Mouse (Mus musculus): ENCODE measurements at regions not wholly inside any gene's neighbourhood (a gene's known extent, or its start where the extent isn't known, plus 50 kb on each side); places are given as distances from the start of the nearest gene placed in this dataset.
A peak's percentile ranks its signal among the peaks of the same experiment; 100 is the strongest.

DNA sequence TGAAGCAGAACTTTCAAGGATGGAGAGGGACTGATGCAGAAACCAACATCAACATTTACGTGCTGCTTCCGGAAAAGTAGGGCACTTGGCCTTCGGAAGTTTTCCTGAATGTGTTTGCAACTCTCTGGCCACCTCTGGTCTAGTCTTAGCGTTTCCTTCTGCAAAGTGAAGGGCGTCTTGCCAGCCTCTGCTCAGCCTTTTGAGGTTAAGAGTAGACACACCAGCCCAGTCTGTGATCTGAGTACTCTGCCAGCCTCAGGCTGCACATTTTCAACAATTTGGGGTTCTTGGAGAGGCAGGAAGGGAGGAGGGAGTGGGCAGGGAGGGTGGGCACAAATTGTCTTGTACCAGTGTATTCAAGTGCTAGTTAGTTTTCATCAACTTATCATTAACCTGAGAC is 176.7 kb upstream of the Egln3 start:
- no peak for DNase-seq

- no peak for DNase-seq
Measured at GRCm38 (mm10) chr12:54378576-54378975, 174.9 kb upstream of the Egln3 start.

GRCm38 (mm10) chr12:54374060-54374459 is 170.4 kb upstream of the Egln3 start:
- DNase-seq: no peak

DNA sequence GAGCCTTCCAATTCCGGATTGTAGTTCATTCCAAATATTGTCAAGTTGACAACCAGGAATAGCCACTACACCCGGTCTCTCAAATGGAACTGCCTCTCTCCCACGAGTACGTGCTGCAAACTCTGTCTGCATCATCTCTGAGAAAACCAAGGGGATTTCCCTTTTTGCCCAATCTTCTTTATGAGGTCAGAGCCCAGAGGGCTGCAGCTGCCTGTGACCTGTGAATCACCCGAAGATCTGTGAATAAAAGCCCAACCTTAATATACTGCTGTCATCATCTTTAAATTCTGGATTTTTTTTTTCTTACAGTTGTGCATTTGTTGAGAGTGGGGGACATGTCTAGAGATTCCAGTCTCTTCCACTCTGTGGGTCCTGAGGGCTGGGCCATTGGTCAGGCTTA is 165.6 kb upstream of the Egln3 start:
- DNase-seq: no peak

DNA sequence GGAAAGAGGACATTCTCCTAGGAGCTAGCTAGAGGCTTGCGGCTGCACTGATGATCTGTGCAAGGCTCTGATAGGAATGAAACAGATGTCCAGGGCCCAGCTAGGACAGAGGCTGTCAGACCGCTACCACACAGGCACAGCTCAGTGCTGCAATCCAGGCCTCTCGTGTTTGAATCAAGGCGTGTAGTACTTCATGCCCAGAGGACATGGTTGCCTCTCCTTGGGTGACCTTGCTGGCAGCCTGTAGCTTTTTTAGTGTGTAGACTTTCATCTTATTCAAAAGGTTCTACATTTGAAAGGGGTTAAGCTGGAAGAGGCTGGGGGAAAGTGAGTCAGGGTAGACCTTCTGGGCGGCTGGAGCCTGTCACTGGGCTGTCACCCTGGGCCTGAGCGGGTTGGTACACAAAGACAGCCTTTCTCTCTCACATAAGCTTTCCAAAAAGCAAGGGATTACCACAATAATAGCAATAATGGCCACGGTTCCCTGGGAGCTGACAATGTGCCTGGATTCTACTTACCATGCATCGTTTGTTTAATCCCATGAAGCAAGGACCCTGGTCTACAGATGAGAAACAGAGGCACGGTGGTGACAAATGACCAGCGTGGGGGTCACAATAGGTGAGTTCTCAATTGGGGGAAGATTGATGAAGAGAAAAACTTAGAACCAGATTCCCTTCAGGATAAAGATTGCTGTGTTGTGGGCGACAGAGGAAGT is 160.9 kb upstream of the Egln3 start:
- no peak for DNase-seq

DNA sequence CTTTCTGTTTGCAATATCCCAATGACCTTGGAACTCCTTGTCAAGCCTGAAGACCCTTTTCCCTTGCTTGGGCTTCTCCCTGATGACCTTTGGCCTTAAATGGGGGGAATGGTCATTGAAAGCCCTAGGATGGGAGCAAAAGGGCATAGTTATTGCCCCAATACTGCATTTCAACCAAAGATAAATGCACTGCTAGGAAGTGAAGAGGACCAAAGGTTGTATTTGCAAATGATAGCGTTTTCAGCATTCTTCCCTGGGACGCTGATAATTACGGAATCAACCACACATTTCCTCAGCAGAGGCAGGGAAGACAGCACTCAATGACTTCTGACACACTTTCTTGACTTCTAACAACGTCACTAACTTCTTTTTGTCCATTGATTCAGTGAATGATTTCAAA is 158.1 kb upstream of the Egln3 start:
- no peak for DNase-seq

DNA sequence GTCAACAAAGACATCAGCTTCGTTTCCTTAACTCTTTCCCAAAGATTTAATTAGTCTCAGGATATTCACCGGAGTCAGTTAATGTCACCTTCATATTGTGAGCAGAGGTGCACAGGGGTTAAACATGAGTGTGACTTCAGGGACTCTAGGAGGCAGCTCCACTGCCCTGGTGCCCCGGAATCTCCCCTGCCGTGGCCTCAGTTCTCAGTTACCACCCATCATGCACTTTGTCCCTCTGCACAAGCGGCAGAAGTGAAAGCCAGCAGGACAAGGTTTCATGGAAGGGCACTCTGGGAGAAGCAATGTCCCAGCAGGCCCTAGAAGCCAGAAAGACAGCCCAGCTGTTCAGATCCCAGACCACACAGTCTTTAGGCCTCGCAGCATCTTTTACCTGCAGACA is 150.5 kb upstream of the Egln3 start:
- peak; percentile 43 for DNase-seq

GRCm38 (mm10) chr12:54353694-54354093 is 150.0 kb upstream of the Egln3 start:
- peak; percentile 50 for DNase-seq

GRCm38 (mm10) chr12:54352963-54353606 is 149.4 kb upstream of the Egln3 start:
- peak; percentile 44 for DNase-seq

DNA sequence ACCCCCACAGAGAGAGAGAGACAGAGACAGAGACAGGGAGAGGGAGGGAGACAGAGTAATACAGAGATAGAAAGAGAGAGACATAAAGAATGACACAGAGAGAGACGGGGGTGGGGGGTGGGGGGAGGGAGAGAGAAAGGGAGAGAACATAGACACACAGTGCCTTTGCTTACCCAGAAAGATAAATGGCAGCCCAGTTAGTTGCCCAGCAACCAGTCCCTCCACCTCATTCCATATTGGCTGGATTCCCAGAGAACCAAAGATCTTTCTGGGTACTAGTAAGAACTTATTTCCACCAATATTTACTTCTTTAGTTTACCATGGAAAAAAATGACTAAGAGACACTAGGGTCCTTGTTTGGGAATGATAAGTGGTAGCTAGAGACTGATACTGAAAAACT is 146.6 kb upstream of the Egln3 start:
- DNase-seq: no peak

DNA sequence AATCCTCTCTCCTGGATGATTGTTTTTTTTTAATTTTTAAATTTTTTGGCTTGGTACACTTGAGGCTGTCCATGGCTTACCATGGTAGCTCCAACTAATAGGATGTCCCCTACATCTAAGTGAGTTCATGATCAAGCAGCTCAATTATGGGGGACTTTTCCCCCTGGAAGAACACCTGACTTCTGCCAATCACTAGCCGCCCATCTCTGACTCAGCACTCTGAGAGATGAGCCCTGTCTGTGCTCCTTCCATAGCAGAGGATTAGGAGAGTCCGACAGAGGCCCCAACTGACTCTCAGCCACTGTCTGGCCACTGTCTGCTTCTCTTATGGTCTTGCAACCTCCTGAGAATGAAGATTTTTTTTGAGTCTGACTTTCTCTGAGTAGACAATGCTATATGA is 145.7 kb upstream of the Egln3 start:
- DNase-seq: no peak

- DNase-seq: no peak
Measured at GRCm38 (mm10) chr12:54343493-54343892, 139.8 kb upstream of the Egln3 start.

- DNase-seq: no peak
Measured at GRCm38 (mm10) chr12:54335509-54335908, 131.8 kb upstream of the Egln3 start.

GRCm38 (mm10) chr12:54334491-54335132 is 131.0 kb upstream of the Egln3 start:
- DNase-seq: no peak

DNA sequence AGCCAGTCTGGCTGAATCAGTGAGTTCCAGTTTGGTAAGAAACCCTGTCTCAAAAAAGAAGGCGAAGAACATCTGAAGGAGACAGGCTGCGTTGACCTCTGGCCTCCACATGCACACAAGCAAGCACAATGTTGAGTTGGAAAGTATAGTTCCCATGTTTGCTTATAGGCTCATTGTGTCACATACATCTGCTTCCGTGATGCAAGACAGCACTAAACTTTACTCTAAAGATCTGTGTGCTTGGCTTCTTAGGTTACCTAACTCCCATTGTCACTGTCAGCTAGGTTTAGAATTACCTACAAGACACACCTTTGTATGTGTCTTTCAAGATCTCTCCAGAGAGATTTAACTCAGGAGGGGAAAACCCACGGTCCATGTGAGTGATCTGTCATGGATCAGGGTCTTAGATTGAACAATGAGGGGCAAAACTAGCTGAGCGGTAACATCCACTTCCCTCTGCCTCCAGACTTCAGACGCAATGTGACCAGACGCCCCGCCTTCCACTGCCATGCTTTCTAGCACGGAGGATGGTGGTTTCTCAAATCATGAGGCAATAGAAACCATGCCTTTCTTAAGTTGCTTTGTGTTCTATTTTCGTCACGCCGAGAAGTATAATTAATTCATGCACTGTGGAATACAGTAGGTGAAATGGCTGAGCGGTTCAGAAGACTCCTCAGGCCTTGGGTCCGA is 130.1 kb upstream of the Egln3 start:
- DNase-seq: no peak

DNA sequence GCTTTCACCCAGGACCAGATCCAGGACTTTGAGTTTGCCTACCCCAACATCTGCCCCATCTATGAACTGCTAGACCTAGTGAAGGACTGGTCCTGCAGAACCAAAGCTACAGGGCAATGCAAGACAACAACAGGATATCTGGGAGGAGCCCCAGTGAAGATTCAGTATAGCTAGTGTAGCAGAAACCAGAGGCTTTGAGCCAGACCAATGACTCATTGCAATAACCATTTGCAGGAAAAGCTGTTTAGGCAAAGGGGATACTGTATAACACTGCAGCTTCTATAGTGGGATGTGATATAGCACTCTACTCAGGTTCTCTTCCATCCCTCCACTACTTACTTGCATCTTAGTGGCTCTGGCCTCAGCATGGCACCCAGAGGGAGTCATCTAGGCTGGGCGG is 123.8 kb upstream of the Egln3 start:
- DNase-seq: no peak

GRCm38 (mm10) chr12:54326571-54326970 is 122.9 kb upstream of the Egln3 start:
- DNase-seq: no peak

DNA sequence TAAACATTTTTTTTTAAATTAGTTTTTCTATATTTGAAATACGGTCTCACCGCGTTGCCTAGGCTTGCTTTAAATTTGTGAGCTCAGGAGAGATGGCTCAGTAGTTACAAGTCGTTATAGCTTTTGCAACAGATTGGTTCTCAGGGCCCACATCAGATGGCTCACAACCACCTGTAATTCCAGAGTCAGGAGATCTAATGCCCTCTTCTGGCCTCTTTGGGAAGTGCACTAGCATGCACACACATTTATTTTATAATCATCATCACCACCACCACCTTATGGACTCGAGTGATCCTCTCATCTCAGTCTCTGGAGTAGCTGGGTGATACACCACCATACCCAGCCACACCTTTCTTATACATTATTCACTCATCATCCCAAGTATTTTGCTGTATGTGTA is 116.9 kb upstream of the Egln3 start:
- DNase-seq: no peak

DNA sequence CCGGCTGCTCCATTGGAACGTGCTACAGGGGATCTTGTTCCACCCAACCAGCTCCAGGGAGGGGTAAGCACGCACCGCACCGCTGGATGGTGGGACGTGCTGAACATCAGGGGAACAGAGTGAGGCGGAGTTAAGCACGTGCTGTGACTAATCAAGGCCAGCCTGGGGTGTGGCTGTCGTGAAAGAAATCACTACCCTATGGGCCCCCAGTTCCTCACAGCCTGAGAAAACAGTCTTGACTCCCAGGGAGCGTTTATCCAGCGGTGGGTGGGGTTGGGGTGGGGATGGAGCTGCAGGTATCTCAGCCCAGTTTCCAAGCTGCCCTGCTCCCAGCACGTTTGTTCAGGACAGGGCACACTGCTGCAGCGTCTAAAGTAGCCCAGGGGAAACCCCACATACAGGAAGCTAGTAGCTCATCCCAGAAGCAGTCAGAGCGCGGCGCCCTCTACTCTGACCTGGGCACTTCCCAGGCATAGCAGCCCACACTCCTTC is 113.4 kb upstream of the Egln3 start:
- no peak for DNase-seq

GRCm38 (mm10) chr12:54316066-54316567 is 112.5 kb upstream of the Egln3 start:
- DNase-seq: no peak

- DNase-seq: no peak
Measured at GRCm38 (mm10) chr12:54314153-54314552, 110.5 kb upstream of the Egln3 start.

DNA sequence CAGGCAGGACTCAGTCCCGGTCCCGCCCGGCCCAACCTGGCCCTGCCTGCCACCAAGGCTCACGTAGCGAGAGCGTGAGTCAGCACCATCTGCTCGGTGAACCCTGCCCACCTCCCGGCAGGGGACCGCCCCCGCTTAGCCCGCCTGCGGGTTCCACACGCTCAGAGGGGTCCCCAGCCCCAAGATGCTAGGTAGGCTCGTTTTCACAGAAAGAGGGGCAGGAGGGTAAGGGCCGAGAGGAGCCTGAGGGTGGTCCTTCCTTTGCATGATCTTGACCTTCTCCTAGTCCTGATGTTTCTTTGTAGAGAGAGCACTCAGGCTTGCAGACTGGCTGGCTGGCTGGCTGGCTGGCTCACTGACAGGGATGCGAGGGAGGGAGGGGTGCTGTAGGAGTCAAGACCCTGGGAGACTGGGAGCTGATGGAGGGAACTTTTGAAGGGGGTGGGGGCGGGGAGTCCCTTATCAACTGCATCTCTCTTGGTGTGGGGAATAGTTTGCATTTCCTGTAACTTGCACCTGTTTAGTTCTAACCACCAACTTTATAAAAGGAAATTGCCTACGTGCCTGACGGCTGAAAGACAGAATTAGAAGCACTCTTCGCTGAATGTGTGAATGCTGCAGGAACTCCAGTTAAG is 109.7 kb upstream of the Egln3 start:
- DNase-seq: peak; percentile 88

Measured in kidney, postnatal 14 days (tissue).